Mouse (Mus musculus) embryonic facial prominence, embryonic 10.5 days (tissue): ENCODE measurements around the gene Hecw2. TPM values are rescaled to one million over a fixed set of nuclear protein-coding genes. Genes with fewer than 3 reads are reported as not detected.

Experiments used
- DNase-seq: peaks from one replicate; pipeline ENCODE4 v3.0.0-alpha.2; 2017; ENCODE audit warnings: low spot score
- H3K27ac ChIP-seq: fragments of 300-500 bp; sonication (generic); replicated peaks from 2 replicates; pipeline ENCODE4 v1.5.1; 2016; ENCODE audit warnings: mild to moderate bottlenecking
- H3K27me3 ChIP-seq: fragments of 300-500 bp; sonication (generic); replicated peaks from 2 replicates; pipeline ENCODE4 v1.6.1; 2016; ENCODE audit warnings: low read depth, mild to moderate bottlenecking; ENCODE audit not compliant: poor library complexity, severe bottlenecking
- H3K36me3 ChIP-seq: fragments of 300-500 bp; sonication (generic); replicated peaks from 2 replicates; pipeline ENCODE4 v1.6.1; 2016; ENCODE audit warnings: mild to moderate bottlenecking, moderate library complexity
- H3K4me1 ChIP-seq: fragments of 300-500 bp; sonication (generic); 2 replicates; pipeline ENCODE4 v1.6.1; 2016
- H3K4me3 ChIP-seq: fragments of 300-500 bp; sonication (generic); 2 replicates; pipeline ENCODE4 v1.5.1; 2016; ENCODE audit warnings: mild to moderate bottlenecking, moderate library complexity
- H3K9me3 ChIP-seq: fragments of 300-500 bp; sonication (generic); 2 replicates; pipeline ENCODE4 v1.6.1; 2016; ENCODE audit warnings: mild to moderate bottlenecking
- WGBS: fragments of 180-500 bp; shearing (Covaris S2); methylation state at CpG from one replicate; pipeline ENCODE4 v1.1.7; 2016; 5-methylcytosine and 5-hydroxymethylcytosine counted together
- polyA plus RNA-seq: library from polyadenylated mRNA; unstranded; fragments of >200 nt; fragmentation: Nextera tagmentation; extraction: Ambion mirVana; gene quantifications from 2 replicates; pipeline ENCODE4 v1.2.1, GENCODE M21; 2016

Hecw2 gene
- polyA plus RNA-seq, 1 experiment from 2014 or later: 3.9 TPM

- Histone ChIP-seq H3K4me3 (no peak overlapping the region), H3K27ac (no peak overlapping the region), H3K27me3 (no peaks in the 10 kb centered on the region), H3K9me3 (no peaks in the 10 kb centered on the region), H3K4me1 (no peaks in the 10 kb centered on the region), H3K36me3 (no peaks in the 10 kb centered on the region)
- no peak for DNase-seq
- 91% methylated on average over 7 of the region's 7 CpGs for WGBS
These were observed 339.2 kb downstream of the Hecw2 start for GRCm38 (mm10) chr1:53855732-53856131.

GRCm38 (mm10) chr1:53852086-53852610 lies 342.8 kb downstream of the Hecw2 start:
- H3K4me3 ChIP-seq: no peak overlapping the region
- no peak for DNase-seq
- 86% methylated on average over 3 of the region's 3 CpGs for WGBS
- H3K9me3 ChIP-seq: no peaks in the 10 kb centered on the region
- H3K4me1 ChIP-seq: no peaks in the 10 kb centered on the region
- no peaks in the 10 kb centered on the region for H3K27me3 ChIP-seq
- H3K36me3 ChIP-seq: no peaks in the 10 kb centered on the region
- no peak overlapping the region for H3K27ac ChIP-seq

GRCm38 (mm10) chr1:53851334-53851733 lies 343.6 kb downstream of the Hecw2 start:
- no peak for DNase-seq
- H3K4me1 ChIP-seq: no peaks in the 10 kb centered on the region
- no peak overlapping the region for H3K27ac ChIP-seq
- 73% methylated on average over 8 of the region's 8 CpGs for WGBS
- H3K27me3 ChIP-seq: no peaks in the 10 kb centered on the region
- no peaks in the 10 kb centered on the region for H3K9me3 ChIP-seq
- no peaks in the 10 kb centered on the region for H3K36me3 ChIP-seq
- H3K4me3 ChIP-seq: no peak overlapping the region

- 92% methylated on average over 6 of the region's 6 CpGs for WGBS
These were observed 344.1 kb downstream of the Hecw2 start for GRCm38 (mm10) chr1:53850891-53851290.

GRCm38 (mm10) chr1:53846665-53847237 lies 348.2 kb downstream of the Hecw2 start:
- H3K27me3 ChIP-seq: no peaks in the 10 kb centered on the region
- 68% methylated on average over 2 of the region's 2 CpGs for WGBS
- no peaks in the 10 kb centered on the region for H3K36me3 ChIP-seq
- DNase-seq: no peak
- no peaks in the 10 kb centered on the region for H3K9me3 ChIP-seq
- H3K4me1 ChIP-seq: no peaks in the 10 kb centered on the region
- no peak overlapping the region for H3K27ac ChIP-seq
- no peak overlapping the region for H3K4me3 ChIP-seq

More at GRCm38 (mm10) chr1:53850891-53851290, 344.1 kb downstream of the Hecw2 start:
- H3K36me3 ChIP-seq: no peaks in the 10 kb centered on the region
- H3K27me3 ChIP-seq: no peaks in the 10 kb centered on the region
- no peaks in the 10 kb centered on the region for H3K4me1 ChIP-seq
- DNase-seq: no peak
- no peaks in the 10 kb centered on the region for H3K9me3 ChIP-seq
- H3K4me3 ChIP-seq: no peak overlapping the region
- no peak overlapping the region for H3K27ac ChIP-seq

- H3K4me1 ChIP-seq: no peaks in the 10 kb centered on the region
- no peak for DNase-seq
- H3K27me3 ChIP-seq: no peaks in the 10 kb centered on the region
- H3K36me3 ChIP-seq: no peaks in the 10 kb centered on the region
- H3K4me3 ChIP-seq: no peak overlapping the region
- WGBS: 90% methylated on average over 8 of the region's 8 CpGs
- no peaks in the 10 kb centered on the region for H3K9me3 ChIP-seq
- H3K27ac ChIP-seq: no peak overlapping the region
These were observed 349.1 kb downstream of the Hecw2 start for GRCm38 (mm10) chr1:53845854-53846253.

GRCm38 (mm10) chr1:53844914-53845612 lies 349.9 kb downstream of the Hecw2 start:
- H3K4me3 ChIP-seq: no peak overlapping the region
- H3K27me3 ChIP-seq: no peaks in the 10 kb centered on the region
- no peaks in the 10 kb centered on the region for H3K9me3 ChIP-seq
- H3K27ac ChIP-seq: no peak overlapping the region
- H3K36me3 ChIP-seq: no peaks in the 10 kb centered on the region
- no peak for DNase-seq
- WGBS: 77% methylated on average over 5 of the region's 5 CpGs
- H3K4me1 ChIP-seq: peaks cover 3% of the 10 kb centered on the region

GRCm38 (mm10) chr1:53844122-53844913 lies 350.6 kb downstream of the Hecw2 start:
- no peak for DNase-seq
- Histone ChIP-seq H3K27ac (no peak overlapping the region), H3K4me1 (peaks cover 11% of the 10 kb centered on the region), H3K4me3 (no peak overlapping the region), H3K36me3 (no peaks in the 10 kb centered on the region), H3K9me3 (no peaks in the 10 kb centered on the region), H3K27me3 (no peaks in the 10 kb centered on the region)
- 90% methylated on average over 8 of the region's 8 CpGs for WGBS

- Histone ChIP-seq H3K27me3 (no peaks in the 10 kb centered on the region), H3K4me1 (peaks cover 15% of the 10 kb centered on the region), H3K4me3 (no peak overlapping the region), H3K9me3 (no peaks in the 10 kb centered on the region), H3K27ac (no peak overlapping the region), H3K36me3 (no peaks in the 10 kb centered on the region)
- no peak for DNase-seq
- WGBS: 77% methylated on average over 3 of the region's 3 CpGs
These were observed 351.9 kb downstream of the Hecw2 start for GRCm38 (mm10) chr1:53843051-53843450.

GRCm38 (mm10) chr1:53841080-53841479 lies 353.9 kb downstream of the Hecw2 start:
- 56% methylated on average over 4 of the region's 4 CpGs for whole genome bisulfite sequencing
- Histone ChIP-seq H3K9me3 (no peaks in the 10 kb centered on the region), H3K4me1 (peaks cover 15% of the 10 kb centered on the region), H3K36me3 (no peaks in the 10 kb centered on the region), H3K4me3 (no peak overlapping the region), H3K27me3 (no peaks in the 10 kb centered on the region), H3K27ac (no peak overlapping the region)
- DNase-seq: no peak

- 57% methylated on average over 2 of the region's 2 CpGs for WGBS
These were observed 355.6 kb downstream of the Hecw2 start for GRCm38 (mm10) chr1:53839392-53839791.

GRCm38 (mm10) chr1:53838182-53838859 lies 356.6 kb downstream of the Hecw2 start:
- Histone ChIP-seq H3K36me3 (no peaks in the 10 kb centered on the region), H3K9me3 (no peaks in the 10 kb centered on the region), H3K27me3 (no peaks in the 10 kb centered on the region), H3K27ac (no peak overlapping the region), H3K4me3 (no peak overlapping the region), H3K4me1 (peaks cover 15% of the 10 kb centered on the region)
- 90% methylated on average over 8 of the region's 8 CpGs for WGBS
- DNase-seq: no peak

More at GRCm38 (mm10) chr1:53839392-53839791, 355.6 kb downstream of the Hecw2 start:
- no peaks in the 10 kb centered on the region for H3K27me3 ChIP-seq
- no peak overlapping the region for H3K4me3 ChIP-seq
- no peaks in the 10 kb centered on the region for H3K9me3 ChIP-seq
- H3K4me1 ChIP-seq: peaks cover 15% of the 10 kb centered on the region
- H3K27ac ChIP-seq: no peak overlapping the region
- H3K36me3 ChIP-seq: no peaks in the 10 kb centered on the region
- no peak for DNase-seq
